In the genomic region with DNA sequence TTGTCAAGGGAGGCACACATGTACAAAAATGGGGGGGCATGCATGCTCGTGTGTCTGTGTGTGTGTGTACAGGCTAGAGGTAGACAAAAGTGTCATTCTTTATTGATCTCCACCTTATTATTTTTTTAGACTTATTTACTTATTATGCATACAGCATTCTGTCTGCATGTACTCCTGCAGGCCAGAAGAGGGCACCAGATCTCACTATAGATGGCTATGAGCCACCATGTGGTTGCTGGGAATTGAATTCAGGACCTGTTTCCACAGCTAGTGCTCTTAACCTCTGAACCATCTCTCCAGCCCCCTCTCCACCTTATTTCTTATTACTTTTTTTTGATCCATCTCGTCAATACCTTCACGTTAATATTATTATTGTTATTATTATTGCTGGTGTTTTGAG, we compare ENCODE assay signal across 19 mouse cellular contexts. TPM values are rescaled to one million over a fixed set of nuclear protein-coding genes. Genes with fewer than 3 reads are reported as not detected.
DNase-seq lines count a peak whose midpoint lies in the region; ATAC-seq and TF ChIP-seq lines count a peak whose summit lies in the region.
"Had no signal": no experiment of that assay in that cellular context is flagged by ENCODE, and none has a peak within 500 bp of the region (broad histone marks: within the 10 kb centered on the region; RNA-seq: fewer than 3 reads in every experiment).

No protein-coding gene starts in this region.

- no peak overlapping the region for H3K4me2 ChIP-seq in stomach, postnatal 0 days (replicated peaks; ENCODE audit: low read depth)
- H3K4me2 ChIP-seq: embryonic facial prominence, embryonic 12.5 days; midbrain, embryonic 11.5 days had no signal

- H3K4me3 ChIP-seq in left cerebral cortex, adult 2 months = no peak overlapping the region
- no peak overlapping the region for H3K4me3 ChIP-seq in stomach, postnatal 0 days (ENCODE audit: low read depth, low read length)
- H3K4me3 ChIP-seq: embryonic facial prominence, embryonic 12.5 days; myocyte had no signal

- peak; percentile 34 for TF ChIP-seq CTCF in left cerebral cortex, adult 2 months (IDR thresholded peaks at IDR 0.05)
- peak; percentile 64 for TF ChIP-seq CTCF in stomach, postnatal 0 days (IDR thresholded peaks at IDR 0.05; ENCODE audit: low read depth)

- H3K36me3 ChIP-seq in stomach, postnatal 0 days (ENCODE audit: control insufficient read depth, insufficient read depth, low read length) = no peaks in the 10 kb centered on the region
- H3K36me3 ChIP-seq: embryonic facial prominence, embryonic 12.5 days had no signal

- WGBS in stomach, postnatal 0 days = 69% methylated on average over 3 of the region's 3 CpGs

- H3K27me3 ChIP-seq in stomach, postnatal 0 days (ENCODE audit: control insufficient read depth, insufficient read depth, low read length) = no peaks in the 10 kb centered on the region
- H3K27me3 ChIP-seq: embryonic facial prominence, embryonic 12.5 days had no signal

- no peak for TF ChIP-seq EP300 in stomach, postnatal 0 days (optimal IDR thresholded peaks at IDR 0.05)

- ATAC-seq in CD4-positive, CD25-positive, alpha-beta regulatory T cell, adult 4 months = no peak
- ATAC-seq in stomach, postnatal 0 days (ENCODE audit: low FRiP score, low TSS enrichment) = no peak

- intact Hi-C loops in left cerebral cortex, adult 2 months (cut with DNase I) = no loop called here

- peak; percentile 30 for DNase-seq in CD4-positive, CD25-positive, alpha-beta regulatory T cell, adult 2 months (ENCODE audit: low read depth, low spot score)
- no peak for DNase-seq in left cerebral cortex, adult 2 months (ENCODE audit: extremely low spot score in 1 of 2, low spot score in 2 of 2)
- DNase-seq in left cerebral cortex, adult 11 months (ENCODE audit: low spot score) = no peak
- peak; percentile 54 for DNase-seq in thymus, postnatal 4 days
- DNase-seq in thymus, postnatal 0 days (ENCODE audit: low spot score) = no peak
- DNase-seq in stomach, postnatal 0 days (ENCODE audit: low spot score) = no peak
- no peak for DNase-seq in cerebellum, adult 9-11 months
- DNase-seq: heart, adult 11 months; heart, postnatal 14 days; kidney, postnatal 14 days; lung, adult 18-20 months; right cerebral cortex, adult 18-20 months had no signal

- no peak overlapping the region for H3K9ac ChIP-seq in stomach, postnatal 0 days (ENCODE audit: low read length)
- H3K9ac ChIP-seq: embryonic facial prominence, embryonic 12.5 days had no signal

- no peaks in the 10 kb centered on the region for H3K9me3 ChIP-seq in stomach, postnatal 0 days (ENCODE audit: control insufficient read depth, low read length)
- H3K9me3 ChIP-seq: embryonic facial prominence, embryonic 12.5 days had no signal

- H3K4me1 ChIP-seq in stomach, postnatal 0 days (replicated peaks; ENCODE audit: control insufficient read depth, insufficient read depth) = no peaks in the 10 kb centered on the region
- H3K4me1 ChIP-seq: embryonic facial prominence, embryonic 12.5 days had no signal

- H3K27ac ChIP-seq in left cerebral cortex, adult 2 months = no peak overlapping the region
- H3K27ac ChIP-seq in stomach, postnatal 0 days (replicated peaks) = no peak overlapping the region
- H3K27ac ChIP-seq: embryonic facial prominence, embryonic 12.5 days had no signal

RNA-seq across cellular contexts. Expression of gene Gm572, which starts 6.2 kb away (rescaled TPM):
- polyA plus RNA-seq in CD4-positive, CD25-positive, alpha-beta regulatory T cell, adult 4 months (2017; shearing (Covaris generic)) = not detected
- total RNA-seq in left cerebral cortex, adult 2 months (2021) = not detected
- 0.09 TPM in 1 of 2 replicates, not detected in the other for polyA plus RNA-seq in thymus, postnatal 0 days (2015; fragmentation: Nextera tagmentation; extraction: Ambion mirVana)
- polyA plus RNA-seq in stomach, postnatal 0 days (2015; fragmentation: Nextera tagmentation; extraction: Ambion mirVana) = 0.10 and 0.16 TPM in 2 replicates
- total RNA-seq: adrenal gland, adult 18-20 months; layer of hippocampus, postnatal 14 days had no signal
- polyA plus RNA-seq: embryonic facial prominence, embryonic 12.5 days; limb, embryonic 11.5 days; midbrain, embryonic 11.5 days had no signal

RNA-seq across cellular contexts. Expression of gene Tardbp, which starts 22.5 kb away (rescaled TPM):
- polyA plus RNA-seq in CD4-positive, CD25-positive, alpha-beta regulatory T cell, adult 4 months (2017; shearing (Covaris generic)) = 100 to 1,000 TPM; 158 to 201 TPM
- total RNA-seq in left cerebral cortex, adult 2 months (2021) = 100 to 1,000 TPM; 198 to 208 TPM
- polyA plus RNA-seq in thymus, postnatal 0 days (2015; fragmentation: Nextera tagmentation; extraction: Ambion mirVana) = 330 and 343 TPM in 2 replicates
- polyA plus RNA-seq in stomach, postnatal 0 days (2015; fragmentation: Nextera tagmentation; extraction: Ambion mirVana) = 99.8 and 106 TPM in 2 replicates

RNA-seq across cellular contexts. Expression of gene Masp2, which starts 47.0 kb away (rescaled TPM):
- polyA plus RNA-seq in CD4-positive, CD25-positive, alpha-beta regulatory T cell, adult 4 months (2017; shearing (Covaris generic)) = under 1 TPM in 1 of 2 experiments, not detected in 1; 0.36 TPM
- total RNA-seq in left cerebral cortex, adult 2 months (2021) = 1 to 10 TPM; 4.1 to 4.7 TPM
- polyA plus RNA-seq in thymus, postnatal 0 days (2015; fragmentation: Nextera tagmentation; extraction: Ambion mirVana) = 0.34 TPM in 1 of 2 replicates, not detected in the other
- polyA plus RNA-seq in stomach, postnatal 0 days (2015; fragmentation: Nextera tagmentation; extraction: Ambion mirVana) = 0.46 and 0.79 TPM in 2 replicates

RNA-seq across cellular contexts. Expression of gene Srm, which starts 58.0 kb away (rescaled TPM):
- 1 to 10 TPM; 5.0 to 5.4 TPM for polyA plus RNA-seq in CD4-positive, CD25-positive, alpha-beta regulatory T cell, adult 4 months (2017; shearing (Covaris generic))
- total RNA-seq in left cerebral cortex, adult 2 months (2021) = 10 to 100 TPM; 77.2 to 77.4 TPM
- polyA plus RNA-seq in thymus, postnatal 0 days (2015; fragmentation: Nextera tagmentation; extraction: Ambion mirVana) = 163 and 181 TPM in 2 replicates
- polyA plus RNA-seq in stomach, postnatal 0 days (2015; fragmentation: Nextera tagmentation; extraction: Ambion mirVana) = 109 and 113 TPM in 2 replicates

Comparison
In these comparisons a context has a peak if more than half of its experiments do, and no peak if none do; other contexts are left out.
1. DNase-seq: peak in CD4-positive, CD25-positive, alpha-beta regulatory T cell, adult 2 months (single experiment) and thymus, postnatal 4 days (single experiment); none in left cerebral cortex, adult 2 months (0 of 2), left cerebral cortex, adult 11 months (single experiment), thymus, postnatal 0 days (single experiment), stomach, postnatal 0 days (single experiment) and cerebellum, adult 9-11 months (single experiment).